Mouse (Mus musculus): Measurements from ENCODE around the gene Neurl3.

GRCm38 (mm10) chr1:36323746-36324448, 49.4 kb upstream of the Neurl3 start:
- TF ChIP-seq CTCF (IDR thresholded peaks at IDR 0.05; ENCODE audit: low read depth) (peak; percentile 68), EP300 (IDR thresholded peaks at IDR 0.05; ENCODE audit: low read depth) (no peak)

Measured in liver, embryonic 14.5 days (tissue).